Comparison of ENCODE assay signal across 9 mouse cellular contexts in the genomic region with DNA sequence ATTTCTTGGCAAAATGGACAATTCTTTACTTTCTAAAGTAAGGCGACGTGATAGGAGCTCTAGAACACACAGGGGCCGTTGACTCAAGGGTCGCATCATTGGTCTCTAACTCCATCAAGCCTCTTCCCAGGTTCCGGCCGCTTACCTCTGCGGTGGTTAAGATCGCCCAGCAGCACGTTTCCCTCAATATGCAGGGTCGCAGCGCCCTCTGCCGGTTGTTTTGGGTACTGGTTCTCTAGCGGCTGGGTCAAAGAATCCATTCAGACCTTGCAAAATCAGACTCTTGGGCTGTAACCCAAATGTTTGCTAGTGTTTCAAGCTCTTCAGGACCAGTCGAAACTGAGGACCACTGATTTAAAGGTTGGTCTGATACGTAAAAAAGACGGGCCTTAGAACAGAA. TPM values are rescaled to one million over a fixed set of nuclear protein-coding genes. Genes with fewer than 3 reads are reported as not detected.
DNase-seq lines count a peak whose midpoint lies in the region; ATAC-seq lines count a peak whose summit lies in the region.
"Had no signal": no experiment of that assay in that cellular context is flagged by ENCODE, and none has a peak within 500 bp of the region (broad histone marks: within the 10 kb centered on the region; RNA-seq: fewer than 3 reads in every experiment).

No protein-coding gene starts in this region.

- no peak overlapping the region for H3K4me3 ChIP-seq in forebrain, embryonic 10.5 days
- no peak overlapping the region for H3K4me3 ChIP-seq in forebrain, embryonic 16.5 days (replicated peaks; ENCODE audit: low read length)
- H3K4me3 ChIP-seq: lung, embryonic 15.5 days had no signal

- H3K4me2 ChIP-seq in forebrain, embryonic 16.5 days (ENCODE audit: low read length) = no peak overlapping the region
- H3K4me2 ChIP-seq: lung, embryonic 15.5 days had no signal

- H3K36me3 ChIP-seq in forebrain, embryonic 10.5 days (replicated peaks) = no peaks in the 10 kb centered on the region
- 0 out of 2 replicates have a peak, but pooled peaks cover 2% of the 10 kb centered on the region for H3K36me3 ChIP-seq in forebrain, embryonic 16.5 days (ENCODE audit: control insufficient read depth, insufficient read depth)
- H3K36me3 ChIP-seq: lung, embryonic 15.5 days had no signal

- H3K27ac ChIP-seq in forebrain, embryonic 10.5 days = no peak overlapping the region
- H3K27ac ChIP-seq in forebrain, embryonic 16.5 days (ENCODE audit: low read length) = no peak overlapping the region
- H3K27ac ChIP-seq: lung, embryonic 15.5 days had no signal

- peak; percentile 91 for DNase-seq in forebrain, embryonic 10.5 days (ENCODE audit: extremely low spot score, low spot score)
- peak; percentile 94 for DNase-seq in adrenal gland, postnatal 14 days
- DNase-seq in embryo, embryonic 11.5 days (ENCODE audit: low read depth, low spot score) = peak; percentile 77
- peak; percentile 83 to 92 for DNase-seq in heart, postnatal 14 days
- DNase-seq in left cerebral cortex, adult 11 months (ENCODE audit: low spot score) = peak; percentile 53
- peak; percentile 57 for DNase-seq in skeletal muscle tissue, adult 2 months (ENCODE audit: low read depth, low spot score)

- peaks cover 48% of the 10 kb centered on the region for H3K4me1 ChIP-seq in forebrain, embryonic 10.5 days
- H3K4me1 ChIP-seq in forebrain, embryonic 16.5 days (replicated peaks; ENCODE audit: control insufficient read depth, insufficient read depth, low read length) = peaks cover 33% of the 10 kb centered on the region

- no peaks in the 10 kb centered on the region for H3K9me3 ChIP-seq in forebrain, embryonic 10.5 days
- H3K9me3 ChIP-seq in forebrain, embryonic 16.5 days (ENCODE audit: control insufficient read depth, low read length) = no peaks in the 10 kb centered on the region
- H3K9me3 ChIP-seq: lung, embryonic 15.5 days had no signal

- H3K9ac ChIP-seq in forebrain, embryonic 16.5 days (replicated peaks; ENCODE audit: low read depth, low read length) = no peak overlapping the region
- H3K9ac ChIP-seq: lung, embryonic 15.5 days had no signal

- ATAC-seq in forebrain, embryonic 16.5 days = no peak
- peak; percentile 58 for ATAC-seq in megakaryocyte-erythroid progenitor cell, adult 5-6 weeks (replicated peaks; ENCODE audit: low FRiP score, low TSS enrichment, poor library complexity, severe bottlenecking)

- peaks cover 36% of the 10 kb centered on the region for H3K27me3 ChIP-seq in forebrain, embryonic 10.5 days (ENCODE audit: poor library complexity, severe bottlenecking)
- no peaks in the 10 kb centered on the region for H3K27me3 ChIP-seq in forebrain, embryonic 16.5 days (replicated peaks; ENCODE audit: control insufficient read depth, insufficient read depth, low read length)

- 4% methylated on average over 16 of the region's 16 CpGs for WGBS in forebrain, embryonic 10.5 days
- WGBS in forebrain, embryonic 16.5 days = 4% methylated on average over 16 of the region's 16 CpGs

- intact Hi-C loops in heart, postnatal 14 days (cut with DNase I) = loop anchor here (1.0 kb wide), 1 partner anchor 99 kb away; no protein-coding TSS in a partner anchor

RNA-seq across cellular contexts. Expression of gene Aen, which starts 5.0 kb away (rescaled TPM):
- 80.2 and 81.1 TPM in 2 replicates for polyA plus RNA-seq in forebrain, embryonic 10.5 days (2016; fragmentation: Nextera tagmentation; extraction: Ambion mirVana)
- polyA plus RNA-seq in forebrain, embryonic 16.5 days (2015; fragmentation: Nextera tagmentation; extraction: Ambion mirVana) = 60.1 and 65.6 TPM in 2 replicates
- 31.8 and 35.3 TPM in 2 replicates for total RNA-seq in adrenal gland, postnatal 14 days (2021)
- 10 to 100 TPM; 25.8 to 29.4 TPM for total RNA-seq in heart, postnatal 14 days (2021)
- 77.3 and 78.2 TPM in 2 replicates for total RNA-seq in megakaryocyte-erythroid progenitor cell, adult 5-6 weeks (2014; fragmentation: Nextera tagmentation)
- 52.6 and 81.7 TPM in 2 replicates for total RNA-seq in megakaryocyte-erythroid progenitor cell, adult 5-6 weeks (2017)

RNA-seq across cellular contexts. Expression of gene Isg20, which starts 22.6 kb away (rescaled TPM):
- polyA plus RNA-seq in forebrain, embryonic 10.5 days (2016; fragmentation: Nextera tagmentation; extraction: Ambion mirVana) = 0.40 and 0.84 TPM in 2 replicates
- 2.0 TPM in 2 replicates for polyA plus RNA-seq in forebrain, embryonic 16.5 days (2015; fragmentation: Nextera tagmentation; extraction: Ambion mirVana)
- 16.9 and 19.6 TPM in 2 replicates for total RNA-seq in adrenal gland, postnatal 14 days (2021)
- 10 to 100 TPM; 21.5 to 23.6 TPM for total RNA-seq in heart, postnatal 14 days (2021)
- total RNA-seq in megakaryocyte-erythroid progenitor cell, adult 5-6 weeks (2014; fragmentation: Nextera tagmentation) = 140 and 149 TPM in 2 replicates
- total RNA-seq in megakaryocyte-erythroid progenitor cell, adult 5-6 weeks (2017) = 46.2 and 54.5 TPM in 2 replicates

RNA-seq across cellular contexts. Expression of gene Det1, which starts 43.6 kb away (rescaled TPM):
- 23.4 and 24.2 TPM in 2 replicates for polyA plus RNA-seq in forebrain, embryonic 10.5 days (2016; fragmentation: Nextera tagmentation; extraction: Ambion mirVana)
- 16.3 and 17.5 TPM in 2 replicates for polyA plus RNA-seq in forebrain, embryonic 16.5 days (2015; fragmentation: Nextera tagmentation; extraction: Ambion mirVana)
- total RNA-seq in adrenal gland, postnatal 14 days (2021) = 11.4 and 14.5 TPM in 2 replicates
- total RNA-seq in heart, postnatal 14 days (2021) = 1 to 10 TPM; 8.6 to 9.9 TPM
- 29.3 and 29.4 TPM in 2 replicates for total RNA-seq in megakaryocyte-erythroid progenitor cell, adult 5-6 weeks (2014; fragmentation: Nextera tagmentation)
- total RNA-seq in megakaryocyte-erythroid progenitor cell, adult 5-6 weeks (2017) = 13.8 and 27.0 TPM in 2 replicates
